Mouse (Mus musculus): ENCODE measurements around the gene Fbxl20. TPM values are rescaled to one million over a fixed set of nuclear protein-coding genes. Genes with fewer than 3 reads are reported as not detected.

Fbxl20 gene
- polyA plus RNA-seq, 1 experiment from 2014 or later = 29.5 TPM

- Histone ChIP-seq H3K9ac (no peak overlapping the region), H3K36me3 (replicated peaks) (peaks cover 14% of the 10 kb centered on the region; the same call in 1 of the 2 replicates), H3K4me1 (no peaks in the 10 kb centered on the region), H3K4me3 (replicated peaks) (no peak overlapping the region), H3K4me2 (no peak overlapping the region), H3K27ac (no peak overlapping the region), H3K9me3 (no peaks in the 10 kb centered on the region), H3K27me3 (no peaks in the 10 kb centered on the region)
- ATAC-seq (ENCODE audit: low FRiP score) = no peak
- 88% methylated on average over 7 of the region's 7 CpGs for WGBS
These were observed 67.5 kb downstream of the Fbxl20 start for GRCm38 (mm10) chr11:98082745-98083144.

- no peak overlapping the region for H3K9ac ChIP-seq
- 0 out of 2 replicates have a peak, but pooled peaks cover 2% of the 10 kb centered on the region for H3K4me1 ChIP-seq
- ATAC-seq (ENCODE audit: low FRiP score) = no peak
- WGBS = 96% methylated on average over 6 of the region's 6 CpGs
- H3K36me3 ChIP-seq (replicated peaks) = peaks cover 11% of the 10 kb centered on the region; the same call in 1 of the 2 replicates
- H3K27ac ChIP-seq = no peak overlapping the region
- H3K27me3 ChIP-seq = no peaks in the 10 kb centered on the region
- H3K4me3 ChIP-seq (replicated peaks) = no peak overlapping the region
- no peaks in the 10 kb centered on the region for H3K9me3 ChIP-seq
- no peak overlapping the region for H3K4me2 ChIP-seq
These were observed 69.8 kb downstream of the Fbxl20 start for GRCm38 (mm10) chr11:98080450-98080849.

- ATAC-seq (ENCODE audit: low FRiP score) = no peak
- Histone ChIP-seq H3K4me2 (no peak overlapping the region), H3K4me1 (peaks cover 6% of the 10 kb centered on the region; the same call in 1 of the 2 replicates), H3K4me3 (replicated peaks) (no peak overlapping the region), H3K9me3 (no peaks in the 10 kb centered on the region), H3K27ac (no peak overlapping the region), H3K36me3 (replicated peaks) (peaks cover 6% of the 10 kb centered on the region; the same call in 1 of the 2 replicates), H3K9ac (no peak overlapping the region), H3K27me3 (no peaks in the 10 kb centered on the region)
- WGBS = 83% methylated on average over 8 of the region's 8 CpGs
These were observed 73.1 kb downstream of the Fbxl20 start for GRCm38 (mm10) chr11:98077086-98077485.

GRCm38 (mm10) chr11:98075195-98075808, 74.9 kb downstream of the Fbxl20 start:
- Histone ChIP-seq H3K27me3 (no peaks in the 10 kb centered on the region), H3K4me2 (no peak overlapping the region), H3K27ac (no peak overlapping the region), H3K4me1 (peaks cover 6% of the 10 kb centered on the region; the same call in 1 of the 2 replicates), H3K4me3 (replicated peaks) (no peak overlapping the region), H3K36me3 (replicated peaks) (no peaks in the 10 kb centered on the region), H3K9ac (no peak overlapping the region), H3K9me3 (no peaks in the 10 kb centered on the region)
- 0 out of 2 replicates have a peak, but pooled peaks have one; percentile 14 for ATAC-seq (ENCODE audit: low FRiP score)
- 16% methylated on average over 13 of the region's 13 CpGs for WGBS

- Histone ChIP-seq H3K4me1 (peaks cover 6% of the 10 kb centered on the region; the same call in 1 of the 2 replicates), H3K36me3 (replicated peaks) (no peaks in the 10 kb centered on the region), H3K27ac (no peak overlapping the region), H3K27me3 (no peaks in the 10 kb centered on the region), H3K9ac (no peak overlapping the region), H3K9me3 (no peaks in the 10 kb centered on the region), H3K4me3 (replicated peaks) (no peak overlapping the region), H3K4me2 (no peak overlapping the region)
- no peak for ATAC-seq (ENCODE audit: low FRiP score)
- WGBS = 94% methylated on average over 4 of the region's 4 CpGs
These were observed 76.8 kb downstream of the Fbxl20 start for GRCm38 (mm10) chr11:98073442-98073841.

- H3K9ac ChIP-seq = no peak overlapping the region
- H3K4me3 ChIP-seq (replicated peaks) = no peak overlapping the region
- peaks cover 7% of the 10 kb centered on the region for H3K9me3 ChIP-seq
- ATAC-seq (ENCODE audit: low FRiP score) = no peak
- 93% methylated on average over 21 of the region's 21 CpGs for WGBS
- no peaks in the 10 kb centered on the region for H3K36me3 ChIP-seq (replicated peaks)
- H3K4me2 ChIP-seq = no peak overlapping the region
- no peaks in the 10 kb centered on the region for H3K27me3 ChIP-seq
- H3K4me1 ChIP-seq = no peaks in the 10 kb centered on the region
- H3K27ac ChIP-seq = no peak overlapping the region
These were observed 82.9 kb downstream of the Fbxl20 start for GRCm38 (mm10) chr11:98067255-98067654.

- Histone ChIP-seq H3K4me3 (replicated peaks) (no peak overlapping the region), H3K4me1 (no peaks in the 10 kb centered on the region), H3K9ac (no peak overlapping the region), H3K36me3 (replicated peaks) (no peaks in the 10 kb centered on the region), H3K27me3 (no peaks in the 10 kb centered on the region), H3K9me3 (peaks cover 7% of the 10 kb centered on the region), H3K27ac (no peak overlapping the region), H3K4me2 (no peak overlapping the region)
- no peak for ATAC-seq (ENCODE audit: low FRiP score)
- 94% methylated on average over 12 of the region's 12 CpGs for whole genome bisulfite sequencing
These were observed 84.0 kb downstream of the Fbxl20 start for GRCm38 (mm10) chr11:98066201-98066600.

- Histone ChIP-seq H3K36me3 (replicated peaks) (no peaks in the 10 kb centered on the region), H3K9ac (no peak overlapping the region), H3K27ac (no peak overlapping the region), H3K9me3 (peaks cover 3% of the 10 kb centered on the region), H3K27me3 (0 out of 2 replicates have a peak, but pooled peaks cover 5% of the 10 kb centered on the region), H3K4me1 (peaks cover 8% of the 10 kb centered on the region), H3K4me2 (no peak overlapping the region), H3K4me3 (replicated peaks) (no peak overlapping the region)
- 55% methylated on average over 6 of the region's 6 CpGs for WGBS
- no peak for ATAC-seq (ENCODE audit: low FRiP score)
These were observed 88.2 kb downstream of the Fbxl20 start for GRCm38 (mm10) chr11:98061904-98062562.

GRCm38 (mm10) chr11:98061441-98061840, 88.8 kb downstream of the Fbxl20 start:
- H3K9me3 ChIP-seq = no peaks in the 10 kb centered on the region
- WGBS = 70% methylated on average over 3 of the region's 3 CpGs

GRCm38 (mm10) chr11:98060104-98060692, 90.0 kb downstream of the Fbxl20 start:
- Histone ChIP-seq H3K4me2 (no peak overlapping the region), H3K27me3 (peaks cover 14% of the 10 kb centered on the region), H3K27ac (no peak overlapping the region), H3K36me3 (replicated peaks) (no peaks in the 10 kb centered on the region), H3K9me3 (no peaks in the 10 kb centered on the region), H3K9ac (no peak overlapping the region), H3K4me1 (peaks cover 8% of the 10 kb centered on the region), H3K4me3 (replicated peaks) (no peak overlapping the region)
- ATAC-seq (ENCODE audit: low FRiP score) = no peak
- WGBS = 76% methylated on average over 5 of the region's 5 CpGs

More at GRCm38 (mm10) chr11:98061441-98061840, 88.8 kb downstream of the Fbxl20 start:
- Histone ChIP-seq H3K36me3 (replicated peaks) (no peaks in the 10 kb centered on the region), H3K4me2 (no peak overlapping the region), H3K27ac (no peak overlapping the region), H3K9ac (no peak overlapping the region), H3K4me1 (peaks cover 8% of the 10 kb centered on the region), H3K27me3 (0 out of 2 replicates have a peak, but pooled peaks cover 7% of the 10 kb centered on the region), H3K4me3 (replicated peaks) (no peak overlapping the region)
- no peak for ATAC-seq (ENCODE audit: low FRiP score)

GRCm38 (mm10) chr11:98059662-98060061, 90.5 kb downstream of the Fbxl20 start:
- no peak for ATAC-seq (ENCODE audit: low FRiP score)
- Histone ChIP-seq H3K4me2 (no peak overlapping the region), H3K9ac (no peak overlapping the region), H3K4me1 (peaks cover 8% of the 10 kb centered on the region), H3K27ac (no peak overlapping the region), H3K27me3 (peaks cover 19% of the 10 kb centered on the region), H3K9me3 (no peaks in the 10 kb centered on the region), H3K36me3 (replicated peaks) (no peaks in the 10 kb centered on the region), H3K4me3 (replicated peaks) (no peak overlapping the region)
- WGBS = 74% methylated on average over 7 of the region's 7 CpGs

- Histone ChIP-seq H3K9ac (no peak overlapping the region), H3K27me3 (peaks cover 35% of the 10 kb centered on the region), H3K9me3 (no peaks in the 10 kb centered on the region), H3K4me3 (replicated peaks) (no peak overlapping the region), H3K27ac (no peak overlapping the region), H3K4me1 (peaks cover 9% of the 10 kb centered on the region), H3K4me2 (no peak overlapping the region), H3K36me3 (replicated peaks) (no peaks in the 10 kb centered on the region)
- ATAC-seq (ENCODE audit: low FRiP score) = no peak
- WGBS = 82% methylated on average over 5 of the region's 5 CpGs
These were observed 92.2 kb downstream of the Fbxl20 start for GRCm38 (mm10) chr11:98057998-98058397.
